Mouse (Mus musculus) neural tube, embryonic 14.5 days (tissue): Measurements from ENCODE around the gene Rxra. TPM values are rescaled to one million over a fixed set of nuclear protein-coding genes. Genes with fewer than 3 reads are reported as not detected.

Experiments
- ATAC-seq: fragments of 200-750 bp; cut with Nextera tagmentation; 2 replicates; pipeline ENCODE4 v1.8.0; 2017; ENCODE audit warnings: low read depth, mild to moderate bottlenecking, moderate TSS enrichment, moderate library complexity
- H3K27ac ChIP-seq: fragments of 300-500 bp; sonication (generic); 2 replicates; pipeline ENCODE4 v1.5.1; 2014; ENCODE audit warnings: low read depth, mild to moderate bottlenecking, control low read depth, low read length, moderate library complexity, mixed read lengths
- H3K27me3 ChIP-seq: fragments of 300-500 bp; sonication (generic); 2 replicates; pipeline ENCODE4 v1.6.1; 2014; ENCODE audit warnings: low read length; ENCODE audit not compliant: control insufficient read depth, insufficient read depth
- H3K36me3 ChIP-seq: fragments of 300-500 bp; sonication (generic); 2 replicates; pipeline ENCODE4 v1.6.1; 2014; ENCODE audit warnings: low read length, mixed read lengths; ENCODE audit not compliant: control insufficient read depth, insufficient read depth
- H3K4me1 ChIP-seq: fragments of 300-500 bp; sonication (generic); 2 replicates; pipeline ENCODE4 v1.6.1; 2014; ENCODE audit warnings: low read length; ENCODE audit not compliant: control insufficient read depth, insufficient read depth
- H3K4me2 ChIP-seq: fragments of 300-500 bp; sonication (generic); 2 replicates; pipeline ENCODE4 v1.6.1; 2014; ENCODE audit warnings: mild to moderate bottlenecking, low read depth, low read length, control low read depth
- H3K4me3 ChIP-seq: fragments of 300-500 bp; sonication (generic); 2 replicates; pipeline ENCODE4 v1.5.1; 2014; ENCODE audit warnings: low read depth, low read length, control low read depth, mixed read lengths
- H3K9ac ChIP-seq: fragments of 300-500 bp; sonication (generic); replicated peaks from 2 replicates; pipeline ENCODE4 v1.6.1; 2014; ENCODE audit warnings: low read depth, mild to moderate bottlenecking, control low read depth, low read length, mixed read lengths
- H3K9me3 ChIP-seq: fragments of 300-500 bp; sonication (generic); 2 replicates; pipeline ENCODE4 v1.6.1; 2016; ENCODE audit warnings: low read length; ENCODE audit not compliant: control insufficient read depth
- WGBS: fragments of 180-500 bp; shearing (Covaris S2); extraction: QIAGEN DNeasy Blood & Tissue Kit; methylation state at CpG from one replicate; pipeline ENCODE4 v1.1.7; 2014; 5-methylcytosine and 5-hydroxymethylcytosine counted together
- polyA plus RNA-seq: library from polyadenylated mRNA; unstranded; fragments of >200 nt; fragmentation: Nextera tagmentation; extraction: Ambion mirVana; gene quantifications from 2 replicates; pipeline ENCODE4 v1.2.1, GENCODE M21; 2014

Rxra gene
- polyA plus RNA-seq, 1 experiment from 2014 or later, result 1.6 TPM

GRCm38 (mm10) chr2:27734800-27735199, 58.6 kb downstream of the Rxra start:
- Histone ChIP-seq H3K36me3 (no peaks in the 10 kb centered on the region), H3K4me3 (no peak overlapping the region), H3K9ac (no peak overlapping the region), H3K9me3 (no peaks in the 10 kb centered on the region), H3K4me2 (no peak overlapping the region), H3K4me1 (peaks cover 17% of the 10 kb centered on the region), H3K27me3 (no peaks in the 10 kb centered on the region), H3K27ac (no peak overlapping the region)
- ATAC-seq, result no peak
- 78% methylated on average over 2 of the region's 2 CpGs for WGBS

DNA sequence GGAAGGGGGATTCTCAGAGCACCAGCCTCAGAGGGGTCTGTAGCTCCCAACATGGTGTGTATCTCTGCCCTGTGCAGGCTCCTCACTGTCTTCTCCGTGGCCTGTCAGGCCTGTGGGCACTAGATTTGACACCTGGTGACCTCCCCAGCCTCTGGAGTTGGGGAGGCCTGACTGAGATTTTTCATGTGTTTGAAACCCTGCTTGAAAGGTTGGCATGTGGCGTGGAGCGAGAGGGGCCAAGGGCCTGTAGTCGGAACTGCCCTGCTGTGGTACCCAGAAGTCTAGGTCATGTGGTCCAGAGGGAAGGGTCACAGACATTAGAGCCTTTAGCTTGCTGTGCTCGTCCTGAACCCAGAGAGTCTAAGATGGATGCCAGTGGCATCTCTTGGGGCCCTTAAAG, 60.6 kb downstream of the Rxra start:
- no peak overlapping the region for H3K9ac ChIP-seq
- H3K9me3 ChIP-seq, result no peaks in the 10 kb centered on the region
- 88% methylated on average over 4 of the region's 5 CpGs for WGBS
- no peak overlapping the region for H3K4me3 ChIP-seq
- no peaks in the 10 kb centered on the region for H3K27me3 ChIP-seq
- ATAC-seq, result no peak
- H3K27ac ChIP-seq, result no peak overlapping the region
- H3K36me3 ChIP-seq, result no peaks in the 10 kb centered on the region
- H3K4me2 ChIP-seq, result no peak overlapping the region
- peaks cover 27% of the 10 kb centered on the region for H3K4me1 ChIP-seq

- H3K27me3 ChIP-seq, result no peaks in the 10 kb centered on the region
- H3K36me3 ChIP-seq, result no peaks in the 10 kb centered on the region
- H3K27ac ChIP-seq, result no peak overlapping the region
- peaks cover 18% of the 10 kb centered on the region for H3K4me1 ChIP-seq
- H3K4me2 ChIP-seq, result no peak overlapping the region
- 98% methylated on average over 3 of the region's 3 CpGs for WGBS
- H3K9ac ChIP-seq, result no peak overlapping the region
- no peak for ATAC-seq
- H3K4me3 ChIP-seq, result no peak overlapping the region
- no peaks in the 10 kb centered on the region for H3K9me3 ChIP-seq
Measured at GRCm38 (mm10) chr2:27738396-27738795, 62.2 kb downstream of the Rxra start.

GRCm38 (mm10) chr2:27740091-27740608, 63.9 kb downstream of the Rxra start:
- no peak overlapping the region; the same call in 1 of the 2 replicates for H3K27ac ChIP-seq
- peak overlapping the region; percentile 4 for H3K9ac ChIP-seq
- under 1% methylated on average over 16 of the region's 16 CpGs for WGBS

GRCm38 (mm10) chr2:27743177-27743576, 66.9 kb downstream of the Rxra start:
- H3K9ac ChIP-seq, result no peak overlapping the region
- no peaks in the 10 kb centered on the region for H3K36me3 ChIP-seq
- no peak overlapping the region for H3K4me3 ChIP-seq
- no peaks in the 10 kb centered on the region; the same call in 1 of the 2 replicates for H3K27me3 ChIP-seq
- no peak overlapping the region for H3K4me2 ChIP-seq
- 85% methylated on average over 1 of the region's 1 CpGs for WGBS
- H3K9me3 ChIP-seq, result no peaks in the 10 kb centered on the region
- peaks cover 36% of the 10 kb centered on the region for H3K4me1 ChIP-seq
- H3K27ac ChIP-seq, result no peak overlapping the region
- ATAC-seq, result no peak

More at GRCm38 (mm10) chr2:27740091-27740608, 63.9 kb downstream of the Rxra start:
- no peak overlapping the region for H3K4me3 ChIP-seq
- H3K36me3 ChIP-seq, result no peaks in the 10 kb centered on the region
- H3K4me1 ChIP-seq, result peaks cover 18% of the 10 kb centered on the region
- H3K4me2 ChIP-seq, result no peak overlapping the region
- peak; percentile 83 for ATAC-seq
- no peaks in the 10 kb centered on the region for H3K27me3 ChIP-seq
- no peaks in the 10 kb centered on the region for H3K9me3 ChIP-seq

DNA sequence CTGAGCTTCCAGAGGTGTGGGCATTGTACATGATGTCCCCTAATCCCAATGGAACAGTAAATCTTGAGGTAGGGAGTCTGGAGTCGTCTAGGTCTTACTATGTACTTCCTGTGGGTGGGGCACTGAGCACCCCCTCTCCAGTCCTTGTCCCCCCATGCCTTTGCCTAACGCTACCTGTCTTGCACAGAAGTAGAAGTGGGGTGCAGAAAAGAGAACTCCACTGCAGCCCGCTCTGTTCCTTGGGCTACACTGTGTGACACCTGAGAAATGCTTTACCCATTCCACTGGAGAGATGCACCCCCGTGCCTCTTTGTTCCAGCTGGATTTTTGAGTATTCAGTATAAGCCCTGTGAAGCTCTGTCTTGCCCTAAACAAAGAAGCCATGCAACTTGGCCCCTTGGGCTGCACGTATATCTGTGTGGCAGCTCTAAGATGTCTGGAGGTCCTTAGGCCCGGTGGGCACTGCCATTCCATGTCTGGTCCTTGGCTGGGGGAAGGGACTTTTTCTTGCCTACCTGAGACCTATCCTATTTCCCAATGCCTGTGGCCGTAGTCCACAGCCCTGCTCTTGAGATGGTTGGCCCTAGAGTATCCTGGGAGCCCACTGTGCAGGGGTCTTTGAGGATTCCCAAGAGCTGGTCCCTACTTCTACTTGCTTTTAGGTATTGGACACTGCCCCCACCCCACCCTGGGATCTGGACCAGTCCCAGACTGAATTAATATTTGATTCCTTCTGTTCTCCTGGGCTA, 67.8 kb downstream of the Rxra start:
- no peak overlapping the region for H3K4me3 ChIP-seq
- H3K36me3 ChIP-seq, result no peaks in the 10 kb centered on the region
- 87% methylated on average over 7 of the region's 7 CpGs for WGBS
- H3K4me1 ChIP-seq, result peaks cover 36% of the 10 kb centered on the region
- H3K27me3 ChIP-seq, result no peaks in the 10 kb centered on the region; the same call in 1 of the 2 replicates
- ATAC-seq, result no peak
- H3K27ac ChIP-seq, result no peak overlapping the region
- H3K9ac ChIP-seq, result no peak overlapping the region
- H3K4me2 ChIP-seq, result no peak overlapping the region
- no peaks in the 10 kb centered on the region for H3K9me3 ChIP-seq

DNA sequence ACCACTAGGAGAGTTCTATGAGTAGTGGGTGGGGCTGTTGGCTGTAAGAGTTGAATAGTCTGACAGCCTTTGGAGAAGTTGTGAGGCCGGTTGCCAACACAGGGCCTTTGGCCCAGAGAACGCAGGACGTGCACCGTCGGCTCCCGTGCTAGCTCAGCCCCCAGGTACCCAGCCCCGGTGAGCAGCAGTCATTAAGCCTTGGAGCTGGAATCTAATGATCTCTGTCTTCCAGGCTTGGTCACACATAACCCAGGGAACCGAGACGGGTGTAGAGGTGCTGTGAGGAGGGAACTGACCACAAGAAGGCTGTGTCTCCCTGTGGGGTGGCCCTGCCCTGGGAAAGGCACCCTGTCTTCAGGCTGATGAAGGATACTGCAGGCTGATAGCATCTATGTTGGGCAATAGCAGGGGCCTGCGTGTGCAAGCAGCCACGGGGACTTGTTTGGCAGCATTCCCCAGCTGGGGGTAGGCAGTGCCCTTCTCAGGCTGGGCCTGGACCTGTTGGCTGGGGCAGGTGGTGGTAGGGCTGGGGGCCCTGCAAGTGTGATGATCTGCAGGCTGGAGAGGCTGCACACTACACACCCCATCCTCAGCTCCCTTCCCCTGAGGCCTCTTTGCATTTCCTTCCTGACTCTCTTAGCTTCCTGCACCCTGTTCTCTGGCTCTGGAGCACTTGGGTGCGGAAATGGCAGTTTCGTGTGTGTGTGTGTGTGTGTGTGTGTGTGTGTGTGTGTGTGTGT, 68.5 kb downstream of the Rxra start:
- Histone ChIP-seq H3K4me2 (no peak overlapping the region), H3K9me3 (no peaks in the 10 kb centered on the region), H3K4me1 (peaks cover 31% of the 10 kb centered on the region), H3K9ac (no peak overlapping the region), H3K4me3 (no peak overlapping the region), H3K27me3 (no peaks in the 10 kb centered on the region; the same call in 1 of the 2 replicates), H3K36me3 (peaks cover 3% of the 10 kb centered on the region; the same call in 1 of the 2 replicates), H3K27ac (no peak overlapping the region)
- 71% methylated on average over 13 of the region's 13 CpGs for WGBS
- ATAC-seq, result no peak

DNA sequence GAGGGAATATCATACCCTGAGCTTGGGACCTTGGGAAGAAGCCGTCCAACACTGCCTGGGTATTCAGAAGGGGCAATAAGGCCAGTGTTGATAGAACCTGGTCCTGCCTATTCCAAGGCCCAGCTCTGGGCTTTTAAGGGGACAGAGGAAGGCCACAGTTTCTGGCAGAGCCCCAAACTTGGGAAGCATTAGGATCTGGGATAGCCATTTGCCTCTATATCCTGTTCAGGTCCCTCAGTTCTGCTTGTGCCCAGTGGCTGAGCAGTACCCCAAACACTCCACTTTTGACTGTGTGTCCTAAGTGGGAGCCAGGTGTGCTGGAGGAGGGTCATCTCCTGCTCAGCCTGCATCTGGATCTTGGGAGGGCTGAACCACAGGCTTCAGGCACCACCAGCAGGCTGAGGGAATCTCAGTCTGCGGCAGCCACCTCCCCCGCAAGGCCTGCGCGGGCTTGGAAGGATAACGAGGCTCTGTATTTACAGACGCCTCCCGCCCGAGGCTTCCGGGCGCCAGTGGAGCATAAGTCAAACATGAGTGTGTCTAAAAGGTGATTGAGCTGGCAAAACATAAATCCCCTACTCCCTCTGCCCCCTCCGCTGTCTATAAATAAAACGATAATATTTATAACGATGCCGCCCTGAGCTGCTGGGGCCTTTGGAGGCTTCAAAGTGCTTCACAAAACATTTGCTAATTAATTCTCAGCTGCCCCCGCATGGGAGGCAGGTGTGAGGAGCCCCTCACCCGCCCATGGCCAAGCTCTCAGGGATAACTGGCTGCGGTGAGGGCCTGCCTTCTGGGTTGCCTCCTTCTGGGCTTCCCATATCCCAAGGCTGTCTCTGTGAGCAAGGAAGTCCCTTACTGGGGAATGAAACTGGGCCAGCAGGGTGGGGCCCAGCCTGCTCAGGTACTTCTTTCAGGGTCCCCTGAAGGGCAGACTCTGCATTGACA, 69.7 kb downstream of the Rxra start:
- Histone ChIP-seq H3K27me3 (no peaks in the 10 kb centered on the region; the same call in 1 of the 2 replicates), H3K4me2 (no peak overlapping the region), H3K9me3 (no peaks in the 10 kb centered on the region), H3K4me3 (no peak overlapping the region), H3K4me1 (peaks cover 21% of the 10 kb centered on the region), H3K27ac (peak overlapping the region; percentile 55; the same call in 1 of the 2 replicates), H3K9ac (no peak overlapping the region), H3K36me3 (peaks cover 3% of the 10 kb centered on the region; the same call in 1 of the 2 replicates)
- peak; percentile 59; the same call in 1 of the 2 replicates for ATAC-seq
- WGBS, result 12% methylated on average over 18 of the region's 18 CpGs
